Mouse (Mus musculus): ENCODE measurements around the gene Dcaf11. TPM values are rescaled to one million over a fixed set of nuclear protein-coding genes. Genes with fewer than 3 reads are reported as not detected.

Dcaf11 gene
- polyA plus RNA-seq, 1 experiment from 2014 or later, result 109 TPM

DNA sequence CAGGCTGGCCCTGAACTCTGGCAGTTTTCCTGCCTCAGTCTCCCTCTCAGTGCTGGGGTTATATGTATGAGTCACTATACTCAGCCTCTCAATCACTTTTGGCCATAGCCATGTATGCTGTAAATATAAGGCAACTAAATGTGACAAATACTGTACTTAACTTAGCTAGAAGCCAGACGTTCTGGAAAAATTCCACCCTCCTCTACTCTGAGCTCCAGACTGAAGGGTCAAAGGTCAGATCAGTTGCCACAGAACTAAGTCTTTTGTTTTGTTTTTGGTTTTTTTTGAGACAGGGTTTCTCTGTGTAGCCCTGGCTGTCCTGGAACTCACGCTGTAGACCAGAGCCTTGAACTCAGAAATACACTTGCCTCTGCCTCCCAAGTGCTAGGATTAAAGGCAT lies 56.1 kb downstream of the Dcaf11 start:
- H3K27ac ChIP-seq, result no peak overlapping the region
- no peaks in the 10 kb centered on the region for H3K36me3 ChIP-seq (ENCODE audit: insufficient read depth, low read length)
- H3K9me3 ChIP-seq (replicated peaks; ENCODE audit: low read length), result no peaks in the 10 kb centered on the region
- H3K4me3 ChIP-seq (replicated peaks; ENCODE audit: low read depth, low read length), result no peak overlapping the region
- no peak overlapping the region for H3K4me2 ChIP-seq (ENCODE audit: low read length)
- 32% methylated on average over 2 of the region's 2 CpGs for WGBS
- H3K4me1 ChIP-seq (replicated peaks; ENCODE audit: insufficient read depth, low read length), result no peaks in the 10 kb centered on the region
- DNase-seq (ENCODE audit: low spot score), result peak; percentile 21
- no peak for TF ChIP-seq CTCF (IDR thresholded peaks at IDR 0.05; ENCODE audit: low read depth)
- no peaks in the 10 kb centered on the region for H3K27me3 ChIP-seq (ENCODE audit: insufficient read depth, low read length)
- no peak overlapping the region for H3K9ac ChIP-seq (ENCODE audit: low read depth, low read length)
- ATAC-seq (replicated peaks; ENCODE audit: low FRiP score, low read depth), result no peak

GRCm38 (mm10) chr14:55616844-55617243 lies 57.0 kb downstream of the Dcaf11 start:
- Histone ChIP-seq H3K27ac (0 out of 2 replicates have a peak overlapping the region, but pooled peaks have one; percentile 13), H3K4me2 (ENCODE audit: low read length) (no peak overlapping the region)
- WGBS, result 80% methylated on average over 2 of the region's 2 CpGs

DNA sequence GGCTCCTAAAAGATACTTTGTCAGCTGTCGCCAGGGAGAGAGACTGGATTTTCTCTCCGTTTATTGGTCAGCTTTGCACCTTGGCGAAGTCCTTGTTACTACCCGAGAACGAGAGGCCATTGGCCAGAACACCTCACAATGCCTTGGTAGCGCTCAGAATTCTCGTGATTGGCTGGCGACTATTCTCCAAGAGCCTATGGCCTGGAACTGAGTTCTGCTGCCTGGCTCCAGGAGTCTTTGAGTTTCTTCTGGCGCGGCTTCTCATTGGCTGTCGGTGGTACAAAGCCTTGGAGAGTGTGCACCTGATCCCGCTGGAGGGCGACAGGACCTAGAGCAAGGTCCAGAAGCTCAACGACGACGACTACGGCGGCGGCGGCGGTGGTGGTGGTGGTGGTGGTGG lies 58.0 kb downstream of the Dcaf11 start, which contains the start of gene Rec8:
TSS of gene Rec8 (plus strand) at position 216 of the 400 bp plus-strand sequence.
- H3K27me3 ChIP-seq (ENCODE audit: insufficient read depth, low read length), result no peaks in the 10 kb centered on the region

More at GRCm38 (mm10) chr14:55616844-55617243, 57.0 kb downstream of the Dcaf11 start:
- H3K36me3 ChIP-seq (ENCODE audit: insufficient read depth, low read length), result no peaks in the 10 kb centered on the region
- H3K9me3 ChIP-seq (replicated peaks; ENCODE audit: low read length), result no peaks in the 10 kb centered on the region
- TF ChIP-seq CTCF (IDR thresholded peaks at IDR 0.05; ENCODE audit: low read depth), result no peak
- no peaks in the 10 kb centered on the region for H3K4me1 ChIP-seq (replicated peaks; ENCODE audit: insufficient read depth, low read length)
- no peak for ATAC-seq (replicated peaks; ENCODE audit: low FRiP score, low read depth)
- no peak overlapping the region for H3K9ac ChIP-seq (ENCODE audit: low read depth, low read length)
- DNase-seq (ENCODE audit: low spot score), result no peak
- H3K4me3 ChIP-seq (replicated peaks; ENCODE audit: low read depth, low read length), result no peak overlapping the region
- H3K27me3 ChIP-seq (ENCODE audit: insufficient read depth, low read length), result no peaks in the 10 kb centered on the region

DNA sequence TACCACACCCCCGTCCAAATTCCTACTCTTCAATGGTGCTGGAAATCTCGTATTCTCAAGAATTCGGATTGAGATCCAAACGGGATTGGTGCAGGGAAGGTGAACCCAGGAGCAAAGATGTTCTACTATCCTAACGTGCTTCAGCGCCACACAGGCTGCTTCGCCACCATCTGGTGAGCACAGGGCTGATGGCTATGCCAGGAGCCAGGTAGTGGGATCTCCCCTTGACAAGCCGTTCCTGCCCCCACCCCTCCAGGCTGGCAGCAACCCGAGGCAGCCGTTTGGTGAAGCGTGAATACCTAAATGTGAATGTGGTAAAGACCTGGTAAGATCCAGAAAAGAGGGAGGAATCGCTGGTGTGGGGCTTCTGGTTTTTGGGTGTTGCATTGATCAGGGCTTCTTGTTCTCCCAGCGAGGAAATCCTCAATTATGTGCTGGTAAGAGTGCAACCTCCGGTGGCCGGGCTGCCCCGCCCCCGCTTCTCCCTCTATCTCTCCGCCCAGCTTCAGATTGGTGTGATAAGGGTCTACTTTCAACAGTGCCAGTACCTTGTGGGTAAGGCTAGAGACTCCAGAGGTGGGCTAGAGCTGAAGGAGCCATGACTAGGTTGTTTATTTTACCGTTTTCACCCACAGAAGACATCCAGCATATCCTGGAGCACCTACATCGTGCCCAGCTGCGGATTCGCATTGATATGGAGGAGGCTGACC lies 58.8 kb downstream of the Dcaf11 start:
- TF ChIP-seq CTCF (IDR thresholded peaks at IDR 0.05; ENCODE audit: low read depth), result no peak
- Histone ChIP-seq H3K9me3 (replicated peaks; ENCODE audit: low read length) (no peaks in the 10 kb centered on the region), H3K27me3 (ENCODE audit: insufficient read depth, low read length) (no peaks in the 10 kb centered on the region), H3K4me2 (ENCODE audit: low read length) (peak overlapping the region; percentile 51), H3K4me1 (replicated peaks; ENCODE audit: insufficient read depth, low read length) (no peaks in the 10 kb centered on the region), H3K27ac (no peak overlapping the region), H3K36me3 (ENCODE audit: insufficient read depth, low read length) (no peaks in the 10 kb centered on the region), H3K9ac (ENCODE audit: low read depth, low read length) (no peak overlapping the region), H3K4me3 (replicated peaks; ENCODE audit: low read depth, low read length) (peak overlapping the region; percentile 15; the same call in 1 of the 2 replicates)
- ATAC-seq (replicated peaks; ENCODE audit: low FRiP score, low read depth) (no peak), DNase-seq (ENCODE audit: low spot score) (no peak)
- 33% methylated on average over 22 of the region's 22 CpGs for WGBS

More for the DNA sequence above, 58.0 kb downstream of the Dcaf11 start, which contains the start of gene Rec8:
- H3K9me3 ChIP-seq (replicated peaks; ENCODE audit: low read length), result no peaks in the 10 kb centered on the region
- WGBS, result 19% methylated on average over 21 of the region's 21 CpGs
- peak within 1 kb of the TSS; percentile 15; the same call in 1 of the 2 replicates for H3K4me3 ChIP-seq (replicated peaks; ENCODE audit: low read depth, low read length)
- no peak within 1 kb of the TSS for H3K9ac ChIP-seq (ENCODE audit: low read depth, low read length)
- ATAC-seq (replicated peaks; ENCODE audit: low FRiP score, low read depth) (peak; percentile 89), DNase-seq (ENCODE audit: low spot score) (peak; percentile 77)
- H3K4me1 ChIP-seq (replicated peaks; ENCODE audit: insufficient read depth, low read length), result no peaks in the 10 kb centered on the region
- H3K27ac ChIP-seq, result 0 out of 2 replicates have a peak within 1 kb of the TSS, but pooled peaks have one; percentile 13
- peak within 1 kb of the TSS; percentile 51 for H3K4me2 ChIP-seq (ENCODE audit: low read length)
- peak; percentile 44 for TF ChIP-seq CTCF (IDR thresholded peaks at IDR 0.05; ENCODE audit: low read depth)
- no peaks in the 10 kb centered on the region for H3K36me3 ChIP-seq (ENCODE audit: insufficient read depth, low read length)

Other genes starting within 250 kb of the Dcaf11 start
- gene Dhrs4, start 81.2 kb upstream of the Dcaf11 start, polyA plus RNA-seq (2015; fragmentation: Nextera tagmentation; extraction: Ambion mirVana), result 130 and 144 TPM in 2 replicates
- gene Carmil3, start 69.4 kb upstream of the Dcaf11 start, polyA plus RNA-seq (2015; fragmentation: Nextera tagmentation; extraction: Ambion mirVana), result 0.96 and 0.98 TPM in 2 replicates
- gene Cpne6, start 49.6 kb upstream of the Dcaf11 start, polyA plus RNA-seq (2015; fragmentation: Nextera tagmentation; extraction: Ambion mirVana), result 0.19 and 0.28 TPM in 2 replicates
- not detected in 2 replicates for gene Nrl, start 35.0 kb upstream of the Dcaf11 start, polyA plus RNA-seq (2015; fragmentation: Nextera tagmentation; extraction: Ambion mirVana)
- 38.2 and 42.2 TPM in 2 replicates for gene Pck2, start 19.7 kb upstream of the Dcaf11 start, polyA plus RNA-seq (2015; fragmentation: Nextera tagmentation; extraction: Ambion mirVana)
- gene A730061H03Rik, start 400 bp downstream of the Dcaf11 start, polyA plus RNA-seq (2015; fragmentation: Nextera tagmentation; extraction: Ambion mirVana), result 1.7 and 2.2 TPM in 2 replicates
- 13.0 and 13.3 TPM in 2 replicates for gene Fitm1, start 15.6 kb downstream of the Dcaf11 start, polyA plus RNA-seq (2015; fragmentation: Nextera tagmentation; extraction: Ambion mirVana)
- 179 and 181 TPM in 2 replicates for gene Psme1, start 18.1 kb downstream of the Dcaf11 start, polyA plus RNA-seq (2015; fragmentation: Nextera tagmentation; extraction: Ambion mirVana)
- 14.3 and 16.6 TPM in 2 replicates for gene Emc9, start 25.3 kb downstream of the Dcaf11 start, polyA plus RNA-seq (2015; fragmentation: Nextera tagmentation; extraction: Ambion mirVana)
- 281 and 286 TPM in 2 replicates for gene Psme2, start 31.1 kb downstream of the Dcaf11 start, polyA plus RNA-seq (2015; fragmentation: Nextera tagmentation; extraction: Ambion mirVana)
- gene Rnf31, start 31.7 kb downstream of the Dcaf11 start, polyA plus RNA-seq (2015; fragmentation: Nextera tagmentation; extraction: Ambion mirVana), result 17.9 TPM in 2 replicates
- gene Irf9, start 43.6 kb downstream of the Dcaf11 start, polyA plus RNA-seq (2015; fragmentation: Nextera tagmentation; extraction: Ambion mirVana), result 24.2 and 27.4 TPM in 2 replicates
- 12.7 and 14.9 TPM in 2 replicates for gene Rec8, start 58.0 kb downstream of the Dcaf11 start, polyA plus RNA-seq (2015; fragmentation: Nextera tagmentation; extraction: Ambion mirVana)
- 58.5 and 68.7 TPM in 2 replicates for gene Ipo4, start 76.0 kb downstream of the Dcaf11 start, polyA plus RNA-seq (2015; fragmentation: Nextera tagmentation; extraction: Ambion mirVana)
- gene Gm49378, start 77.9 kb downstream of the Dcaf11 start, polyA plus RNA-seq (2015; fragmentation: Nextera tagmentation; extraction: Ambion mirVana), result 1.8 and 3.0 TPM in 2 replicates
- 108 and 118 TPM in 2 replicates for gene Tm9sf1, start 83.8 kb downstream of the Dcaf11 start, polyA plus RNA-seq (2015; fragmentation: Nextera tagmentation; extraction: Ambion mirVana)
- 0.47 and 1.1 TPM in 2 replicates for gene Tssk4, start 90.2 kb downstream of the Dcaf11 start, polyA plus RNA-seq (2015; fragmentation: Nextera tagmentation; extraction: Ambion mirVana)
- gene Mdp1, start 100.5 kb downstream of the Dcaf11 start, polyA plus RNA-seq (2015; fragmentation: Nextera tagmentation; extraction: Ambion mirVana), result 48.8 and 56.0 TPM in 2 replicates
- gene Gmpr2, start 111.9 kb downstream of the Dcaf11 start, polyA plus RNA-seq (2015; fragmentation: Nextera tagmentation; extraction: Ambion mirVana), result 48.2 and 49.7 TPM in 2 replicates
- 508 and 548 TPM in 2 replicates for gene Nedd8, start 112.1 kb downstream of the Dcaf11 start, polyA plus RNA-seq (2015; fragmentation: Nextera tagmentation; extraction: Ambion mirVana)
- 24.6 and 29.0 TPM in 2 replicates for gene Tinf2, start 121.8 kb downstream of the Dcaf11 start, polyA plus RNA-seq (2015; fragmentation: Nextera tagmentation; extraction: Ambion mirVana)
- 5.9 and 7.6 TPM in 2 replicates for gene Tgm1, start 153.9 kb downstream of the Dcaf11 start, polyA plus RNA-seq (2015; fragmentation: Nextera tagmentation; extraction: Ambion mirVana)
- gene Rabggta, start 162.3 kb downstream of the Dcaf11 start, polyA plus RNA-seq (2015; fragmentation: Nextera tagmentation; extraction: Ambion mirVana), result 39.9 and 43.2 TPM in 2 replicates
- 122 and 127 TPM in 2 replicates for gene Dhrs1, start 185.7 kb downstream of the Dcaf11 start, polyA plus RNA-seq (2015; fragmentation: Nextera tagmentation; extraction: Ambion mirVana)
- gene Nop9, start 185.7 kb downstream of the Dcaf11 start, polyA plus RNA-seq (2015; fragmentation: Nextera tagmentation; extraction: Ambion mirVana), result 26.2 and 26.5 TPM in 2 replicates
- gene Cideb, start 198.5 kb downstream of the Dcaf11 start, polyA plus RNA-seq (2015; fragmentation: Nextera tagmentation; extraction: Ambion mirVana), result 50.0 and 51.0 TPM in 2 replicates
- gene Ltb4r2, start 201.4 kb downstream of the Dcaf11 start, polyA plus RNA-seq (2015; fragmentation: Nextera tagmentation; extraction: Ambion mirVana), result 0.68 and 0.75 TPM in 2 replicates
- 0.47 and 0.71 TPM in 2 replicates for gene Ltb4r1, start 206.0 kb downstream of the Dcaf11 start, polyA plus RNA-seq (2015; fragmentation: Nextera tagmentation; extraction: Ambion mirVana)
- 10.0 and 10.6 TPM in 2 replicates for gene Adcy4, start 224.1 kb downstream of the Dcaf11 start, polyA plus RNA-seq (2015; fragmentation: Nextera tagmentation; extraction: Ambion mirVana)
- gene Ripk3, start 228.9 kb downstream of the Dcaf11 start, polyA plus RNA-seq (2015; fragmentation: Nextera tagmentation; extraction: Ambion mirVana), result 20.4 and 24.7 TPM in 2 replicates